Mouse (Mus musculus) urinary bladder, adult 18-20 months (tissue): ENCODE measurements around the gene Med12l.
A peak's percentile ranks its signal among the peaks of the same experiment; 100 is the strongest.
"Not testable (repeated sequence)": the region's sequence is repeated elsewhere in the genome, so short reads cannot be mapped to it uniquely, and the experiment has no call there.

Experiments
- DNase-seq, 2 experiments: peaks; one replicate each; pipeline ENCODE4 v3.0.0; 2022; ENCODE audit warnings: low spot score in 2 of 2, mixed read lengths in 2 of 2

Gene Med12l

DNA sequence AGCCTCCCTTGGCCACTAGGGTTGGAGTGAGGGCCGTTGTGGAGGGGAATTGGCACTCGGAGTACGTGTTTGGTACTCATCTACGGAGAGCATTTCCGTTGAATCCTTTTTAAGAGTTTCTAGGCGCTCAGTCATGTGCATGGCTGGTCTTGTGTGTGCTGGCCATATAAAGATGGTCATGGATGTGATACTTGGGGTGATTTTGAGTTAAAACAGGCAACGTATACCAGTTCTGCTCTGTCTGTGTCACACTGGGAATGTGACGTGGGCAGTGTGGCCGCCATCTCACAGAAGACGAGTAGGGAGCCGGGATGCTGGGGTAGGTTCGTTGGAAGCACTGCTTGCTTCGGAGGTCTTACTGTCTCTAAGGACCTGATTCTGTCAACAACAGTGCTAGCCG lies 17.3 kb downstream of the Med12l start:
- DNase-seq, result no peak

DNA sequence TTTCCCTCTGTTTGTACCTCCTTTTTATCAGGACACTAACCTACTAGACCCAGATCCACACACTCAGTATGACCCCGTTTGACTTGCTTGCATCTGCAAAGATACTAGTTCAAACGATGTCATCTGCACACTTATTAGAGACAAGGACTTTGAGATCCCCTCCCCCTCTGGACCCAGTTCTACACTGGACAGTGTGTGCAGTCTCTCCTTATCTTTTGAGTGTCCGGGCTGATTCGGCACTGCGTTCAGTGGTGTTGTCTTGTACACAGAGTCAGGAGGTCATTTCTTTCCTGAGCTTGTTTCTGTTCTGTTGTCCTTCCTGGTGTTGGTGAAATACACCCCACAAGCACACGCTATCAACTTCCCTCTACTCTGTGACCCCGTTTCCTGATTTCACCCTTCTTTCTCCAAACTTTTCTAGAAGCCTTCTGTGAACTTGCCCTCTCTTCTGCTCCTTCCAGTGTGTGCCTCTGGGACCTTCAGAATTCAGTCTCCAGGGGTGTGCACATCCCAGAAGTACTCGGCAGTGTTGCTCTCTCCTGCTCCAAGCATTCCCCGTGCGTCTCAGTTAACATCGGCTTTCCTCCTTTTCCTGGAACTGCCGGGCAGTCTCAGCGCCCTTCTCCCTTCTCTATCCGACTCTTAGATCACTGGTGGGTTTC lies 19.0 kb downstream of the Med12l start:
- no peak for DNase-seq

DNA sequence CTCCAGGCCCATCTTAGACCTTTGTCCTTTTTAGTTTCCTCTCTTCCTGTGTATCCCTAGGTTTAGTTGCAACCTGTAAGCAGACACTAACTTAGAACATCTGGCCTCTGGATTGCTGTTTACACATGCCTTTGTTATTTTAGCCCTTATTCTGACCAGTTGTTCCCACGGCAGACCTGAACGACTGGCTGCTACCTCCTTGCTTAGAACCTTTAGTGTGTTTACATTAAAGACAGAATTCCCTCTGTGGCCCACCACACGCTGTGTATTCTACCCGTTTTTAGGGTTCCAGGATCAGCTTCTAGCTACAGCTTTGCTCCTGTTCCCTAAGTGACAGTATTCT lies 19.5 kb downstream of the Med12l start:
- no peak for DNase-seq

DNA sequence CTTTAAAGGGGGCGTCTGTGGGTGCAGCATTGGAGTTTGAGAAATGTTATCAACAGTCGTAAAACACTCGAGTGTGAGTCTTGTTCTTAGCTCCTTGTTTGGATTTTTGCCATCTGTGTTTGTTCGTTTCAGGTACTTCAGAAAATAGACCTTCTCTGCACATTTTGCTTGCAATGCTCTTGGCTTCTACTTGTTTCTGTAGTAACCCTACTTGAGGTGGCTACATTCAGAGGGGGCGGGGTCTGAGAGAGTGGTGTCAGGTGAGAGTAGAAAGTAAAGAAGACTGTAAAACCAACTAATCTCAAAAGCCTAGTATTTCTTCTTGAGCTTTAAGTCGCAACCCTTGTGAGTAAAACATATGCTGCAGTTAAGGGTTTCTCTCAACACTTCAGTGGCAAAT lies 23.1 kb downstream of the Med12l start:
- no peak for DNase-seq

DNA sequence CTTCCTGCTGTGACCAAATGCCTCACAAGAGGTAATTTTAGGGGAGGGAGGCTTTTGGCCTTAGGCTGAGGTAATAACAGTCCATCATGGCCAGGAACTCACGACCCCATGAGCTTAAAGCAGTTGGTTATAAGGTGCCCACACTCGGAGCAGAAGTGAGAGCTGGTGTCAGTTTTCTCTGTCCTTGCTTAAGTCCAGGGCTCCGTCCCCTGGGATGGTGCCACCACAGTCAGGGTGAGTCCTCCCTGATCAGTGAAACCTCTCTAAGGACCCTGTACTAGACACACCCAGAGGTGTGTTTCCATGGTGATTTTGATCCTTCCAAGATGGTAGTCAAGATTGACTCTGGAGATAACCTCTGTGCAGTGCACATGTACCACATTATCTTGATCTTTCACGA lies 25.4 kb downstream of the Med12l start:
- DNase-seq, result no peak

DNA sequence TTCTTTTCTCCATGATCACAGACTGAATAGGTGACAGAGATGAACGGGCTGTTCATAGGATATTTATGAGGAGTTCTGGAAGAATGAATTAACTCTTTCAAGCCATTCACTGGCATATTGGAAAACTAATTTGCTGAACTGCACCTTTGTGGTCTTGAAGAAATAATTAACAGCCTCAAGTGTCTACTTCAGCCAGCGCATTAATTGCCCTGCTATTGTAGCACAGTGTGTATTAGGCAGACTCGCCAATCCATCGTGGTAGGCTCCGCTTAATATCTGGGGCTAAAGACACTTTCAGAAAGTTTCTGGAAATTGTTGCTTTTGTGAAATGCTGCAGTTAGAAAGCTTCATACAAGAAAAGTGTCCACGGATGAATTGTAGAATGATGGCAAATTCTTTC lies 35.9 kb downstream of the Med12l start:
- DNase-seq, result no peak

DNA sequence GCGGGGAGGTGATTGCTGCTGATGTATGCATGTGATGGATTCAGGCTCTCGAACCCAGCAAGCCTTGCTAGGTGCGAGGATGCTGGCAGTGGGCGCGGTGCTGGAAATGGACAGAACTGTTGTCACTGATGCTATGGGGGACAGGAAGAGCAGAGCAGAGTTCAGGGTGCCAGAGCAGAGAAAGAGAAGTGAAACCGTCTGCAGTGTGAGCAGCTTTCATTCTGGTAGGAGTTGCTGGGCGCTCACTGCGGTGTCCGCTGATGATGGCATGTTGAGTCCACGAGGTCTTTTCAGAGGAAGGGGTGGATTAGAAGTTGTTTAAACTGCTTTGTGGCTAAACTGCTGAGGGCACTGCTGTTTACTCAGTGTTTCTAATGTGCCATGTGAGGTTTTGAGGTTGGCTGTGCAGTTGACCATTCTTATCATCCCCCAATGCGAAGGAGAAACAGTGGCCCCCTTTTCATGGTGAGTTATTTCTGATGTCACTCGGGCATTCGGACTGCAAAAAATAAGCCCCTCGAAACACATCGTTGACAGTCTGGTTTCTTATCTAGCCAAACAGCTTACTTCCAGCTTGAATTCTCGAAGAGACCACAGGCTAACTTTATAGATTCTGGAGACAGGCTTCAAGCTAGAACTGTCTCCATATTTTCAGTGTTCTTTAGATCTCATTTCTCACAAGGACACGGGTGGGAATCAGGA lies 49.4 kb downstream of the Med12l start:
- no peak for DNase-seq

DNA sequence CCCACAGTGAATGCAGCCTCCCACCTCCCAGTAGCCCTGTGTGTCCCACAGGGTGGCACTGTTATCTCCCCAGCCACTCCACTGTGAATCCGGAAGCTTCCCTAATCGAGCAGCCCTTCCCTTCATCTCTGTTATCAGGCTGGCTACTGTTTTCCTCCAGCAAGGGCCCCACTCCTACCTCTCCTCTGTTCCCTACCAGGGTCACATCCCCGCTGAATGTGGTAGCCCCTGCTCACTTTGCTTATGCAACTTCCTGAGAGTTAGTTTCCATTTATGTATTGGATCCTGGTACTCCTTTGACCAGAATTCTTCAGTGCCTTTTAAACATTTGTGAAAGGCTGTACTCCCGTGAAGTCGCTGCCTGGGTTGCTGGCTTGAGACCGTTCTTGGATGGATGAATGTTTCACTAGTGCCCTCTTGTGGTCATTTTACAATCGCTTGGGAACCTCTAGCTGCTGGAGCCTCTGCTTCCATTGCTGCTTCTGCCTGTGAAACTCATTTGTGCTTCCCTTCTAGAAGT lies 53.5 kb downstream of the Med12l start:
- peak in 1 of 2 experiments; percentile 42 for DNase-seq

DNA sequence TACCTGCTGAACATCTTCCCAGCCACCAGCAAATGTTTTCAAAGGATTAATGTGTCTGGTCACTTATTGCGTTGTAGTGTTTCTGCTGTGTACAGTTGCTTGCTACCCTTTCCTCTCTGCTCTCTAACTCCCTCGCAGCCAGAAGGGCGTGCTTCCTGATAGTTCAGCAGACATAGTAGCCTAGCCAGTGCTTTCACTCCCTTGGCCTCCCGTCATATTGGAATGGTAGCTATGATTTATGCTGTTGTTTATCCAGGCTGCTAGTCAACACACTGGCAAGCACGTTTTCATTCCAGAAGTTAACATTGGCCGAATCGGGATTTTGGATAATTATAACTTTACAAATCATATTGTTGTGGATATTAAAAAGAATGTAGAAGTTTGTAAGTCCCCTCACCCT lies 54.5 kb downstream of the Med12l start:
- DNase-seq, result peak in 1 of 2 experiments; percentile 20

DNA sequence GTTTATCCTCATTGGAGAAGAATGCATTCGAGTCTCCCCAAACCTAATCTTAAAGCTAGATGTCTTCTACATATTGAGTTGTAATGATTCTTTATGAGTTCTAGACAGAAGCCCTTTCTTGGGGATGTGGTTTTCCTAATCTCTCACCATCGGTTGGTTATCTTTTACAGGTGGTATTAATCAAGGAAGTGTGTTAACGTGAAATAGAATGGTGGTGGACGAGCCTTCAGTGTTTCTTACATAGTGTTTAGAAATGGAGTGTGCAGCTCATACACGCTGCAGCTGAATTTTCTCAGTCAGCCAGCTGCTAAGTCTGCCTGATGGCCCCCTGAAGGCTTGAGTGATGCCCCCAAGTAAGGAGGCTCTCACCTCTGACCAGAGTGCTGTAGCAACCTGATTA lies 56.5 kb downstream of the Med12l start:
- DNase-seq, result no peak

DNA sequence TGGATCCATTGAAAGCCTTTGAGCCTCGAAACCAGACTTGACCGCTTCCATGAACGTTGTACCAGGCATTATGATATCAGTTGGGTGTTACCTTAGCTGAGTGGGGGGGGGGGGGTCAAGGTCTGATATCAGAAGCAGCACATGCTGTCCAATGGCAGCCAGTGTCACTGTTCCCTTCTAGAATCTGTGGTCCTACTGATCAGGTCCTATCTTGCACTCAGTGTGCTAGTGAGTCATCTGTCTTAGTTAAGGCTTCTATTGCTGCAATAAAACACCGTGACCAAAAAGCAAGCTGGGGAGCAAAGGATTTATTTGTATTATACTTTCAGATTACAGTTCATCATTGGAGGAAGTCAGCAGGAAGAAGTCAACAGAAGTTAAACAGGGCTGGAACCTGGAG lies 57.8 kb downstream of the Med12l start:
- DNase-seq, result no peak

DNA sequence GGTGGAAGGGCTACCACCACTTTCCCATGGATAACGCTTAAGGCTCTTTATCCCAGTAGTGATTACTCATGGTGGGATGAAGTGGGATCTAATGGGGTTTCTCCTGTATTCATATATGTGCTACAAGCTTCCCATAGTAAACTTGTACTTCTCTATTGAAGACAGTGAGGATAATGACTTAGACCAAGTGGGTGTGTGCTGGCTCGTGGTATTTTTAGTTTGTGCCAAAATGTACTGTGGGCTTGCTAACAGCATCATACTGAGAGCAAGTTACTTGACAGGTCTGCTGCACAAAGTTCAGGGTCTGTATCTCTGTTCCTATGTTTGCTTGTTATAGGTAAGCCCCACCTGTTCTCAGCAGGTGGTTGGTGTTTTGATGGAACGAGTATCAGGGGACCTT lies 60.3 kb downstream of the Med12l start:
- no peak for DNase-seq

DNA sequence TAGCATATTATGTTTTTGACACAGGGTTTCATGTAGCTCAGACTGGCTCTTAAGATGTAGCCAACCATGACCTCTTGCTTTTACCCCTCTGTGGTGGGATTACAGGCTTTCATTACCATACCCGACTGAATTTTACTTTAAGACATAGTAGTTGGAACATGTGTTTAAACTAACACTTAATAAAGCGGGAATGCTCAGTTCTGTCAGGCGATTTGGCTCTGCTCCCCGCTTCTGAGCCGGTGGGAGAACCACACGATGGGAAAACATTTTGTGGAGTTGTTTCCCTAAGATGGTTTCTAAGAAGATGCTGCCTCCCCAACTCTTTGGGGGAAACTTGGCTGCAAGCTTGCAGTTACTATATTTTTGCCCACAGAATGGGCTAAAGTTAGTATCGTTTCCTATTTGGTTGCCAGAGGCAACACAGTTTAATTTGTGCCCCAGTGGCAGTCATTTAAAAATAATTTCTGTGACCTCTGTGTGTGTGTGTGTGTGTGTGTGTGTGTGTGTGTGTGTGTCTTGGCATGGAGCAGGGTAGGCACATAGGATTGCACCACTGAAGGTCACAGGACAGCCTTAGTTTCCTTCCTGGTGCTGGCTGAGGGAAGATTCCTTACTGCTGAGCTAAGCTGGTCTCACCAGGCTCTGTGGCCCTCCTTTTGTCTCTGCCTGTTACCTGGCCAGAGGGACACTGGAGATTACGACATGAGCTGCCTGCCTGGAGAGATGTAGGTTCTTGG lies 61.1 kb downstream of the Med12l start:
- no peak for DNase-seq

DNA sequence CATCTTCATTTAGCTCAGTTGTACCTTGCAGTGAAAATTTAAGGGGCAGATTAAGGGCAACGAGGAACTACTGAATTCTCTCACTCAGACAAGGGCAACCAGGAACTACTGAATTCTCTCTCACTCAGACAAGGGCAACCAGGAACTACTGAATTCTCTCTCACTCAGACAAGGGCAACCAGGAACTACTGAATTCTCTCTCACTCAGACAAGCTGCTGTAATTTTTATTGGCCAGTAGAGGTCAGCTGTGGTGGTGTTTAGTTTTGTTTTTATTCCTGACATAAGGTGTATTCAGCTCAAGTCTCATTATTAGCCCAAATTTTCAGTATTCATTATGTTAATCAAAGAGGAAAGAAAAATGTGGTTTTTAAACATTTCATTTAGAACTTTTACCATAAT lies 63.4 kb downstream of the Med12l start:
- not testable (repeated sequence) for DNase-seq

DNA sequence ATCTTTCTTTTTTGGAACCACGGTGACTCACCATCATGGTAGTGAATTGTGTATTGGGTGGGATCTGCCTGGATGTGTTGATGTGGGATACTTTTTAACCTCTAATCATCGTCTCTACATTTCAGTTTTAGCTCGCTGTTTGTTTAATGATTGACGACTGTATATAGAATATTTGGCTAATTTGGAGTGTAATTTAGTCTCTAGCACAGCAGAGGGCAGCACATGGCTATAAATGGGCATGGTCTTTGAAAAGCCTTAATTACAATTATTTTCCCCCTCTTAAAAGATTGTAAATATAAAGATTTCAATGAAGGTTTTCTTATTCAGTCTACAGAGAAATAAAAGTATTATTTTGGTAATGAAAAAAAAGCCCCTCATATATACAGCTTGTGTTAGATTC lies 71.7 kb downstream of the Med12l start:
- DNase-seq, result no peak

DNA sequence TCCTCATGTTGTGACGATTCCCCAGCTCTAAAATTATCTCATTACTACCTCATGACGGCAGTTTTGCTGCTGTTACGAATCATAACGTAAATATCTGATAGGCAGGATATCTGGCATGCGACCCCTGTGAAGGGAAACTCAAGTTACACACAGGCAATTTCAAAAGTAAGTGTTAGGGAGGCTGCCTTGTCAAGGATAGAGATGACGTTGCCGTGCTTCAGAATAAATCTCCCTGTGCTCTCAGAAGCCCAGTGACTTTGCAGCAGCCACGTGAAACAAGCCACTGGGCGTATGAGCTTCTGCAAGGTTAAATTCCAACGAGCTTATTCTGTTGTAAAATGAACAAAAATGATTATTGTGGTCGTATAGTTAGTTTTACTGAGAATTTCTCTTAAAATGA lies 73.0 kb downstream of the Med12l start:
- DNase-seq, result no peak

DNA sequence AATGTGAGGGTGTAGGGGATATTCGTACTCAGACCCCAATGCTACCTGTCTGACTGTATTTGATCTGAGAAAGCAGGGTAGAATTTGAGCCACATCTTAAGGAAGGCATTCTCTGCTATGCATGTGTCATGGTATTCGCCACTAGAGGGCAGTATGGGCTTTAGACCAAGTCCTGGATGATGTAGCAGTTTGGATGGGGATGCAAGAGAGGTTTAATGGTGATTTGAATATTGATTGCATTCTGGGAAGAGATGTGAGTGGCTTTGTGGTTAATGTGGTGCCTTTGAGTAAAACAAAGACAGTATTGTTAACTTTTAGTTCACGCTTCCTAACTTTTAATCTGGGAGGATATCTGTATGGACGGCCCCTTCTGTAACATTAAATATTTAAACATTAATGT lies 73.7 kb downstream of the Med12l start:
- no peak for DNase-seq

DNA sequence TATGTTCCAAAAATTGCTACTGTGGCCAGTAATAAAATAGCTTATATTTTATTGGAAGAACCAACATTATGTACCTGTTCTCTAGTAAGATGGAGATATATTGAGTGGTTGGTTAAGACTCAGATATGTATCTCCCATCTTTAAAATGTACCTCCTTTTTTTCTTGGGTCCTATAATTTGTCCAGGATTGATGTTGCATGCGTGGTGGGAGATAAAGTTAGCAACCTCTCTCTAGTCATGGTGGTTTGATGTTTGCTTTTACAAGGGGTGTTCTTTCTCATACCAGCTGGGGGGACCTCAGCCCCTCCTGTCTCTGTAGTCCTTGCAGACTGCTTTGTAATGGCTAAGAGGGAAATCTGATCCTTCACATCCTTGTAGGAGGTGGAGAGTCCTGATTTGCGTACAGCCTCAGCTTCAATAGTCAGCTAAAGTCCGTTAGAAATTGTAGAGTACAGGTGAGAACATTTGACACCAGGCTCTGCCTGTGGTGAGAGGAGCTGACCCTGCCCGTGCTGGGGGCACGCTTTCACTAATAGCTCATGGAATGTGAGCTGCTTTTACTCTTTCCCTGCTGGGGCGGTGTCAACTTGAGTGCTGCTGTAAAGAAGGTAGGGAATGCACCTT lies 74.8 kb downstream of the Med12l start:
- DNase-seq, result no peak

DNA sequence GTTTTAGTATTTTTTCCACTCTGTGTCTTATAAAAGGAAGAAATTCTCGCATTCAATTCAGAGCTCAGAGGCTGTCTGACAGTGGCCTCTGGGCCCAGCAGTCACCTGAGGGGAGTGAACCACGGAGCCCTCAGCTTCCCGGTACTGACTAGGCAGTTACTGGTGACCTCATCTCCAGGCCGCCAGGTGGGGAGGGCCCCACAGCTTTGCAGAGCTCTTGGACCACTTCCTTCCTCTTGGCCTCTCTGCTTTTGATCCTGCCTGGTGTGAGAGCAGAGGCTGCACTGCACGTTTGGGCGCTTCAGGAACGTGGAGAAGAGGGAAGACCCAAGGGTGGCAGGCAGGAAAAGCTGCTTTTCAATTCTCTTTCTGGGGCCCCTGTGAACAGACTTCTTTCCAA lies 75.3 kb downstream of the Med12l start:
- no peak for DNase-seq

DNA sequence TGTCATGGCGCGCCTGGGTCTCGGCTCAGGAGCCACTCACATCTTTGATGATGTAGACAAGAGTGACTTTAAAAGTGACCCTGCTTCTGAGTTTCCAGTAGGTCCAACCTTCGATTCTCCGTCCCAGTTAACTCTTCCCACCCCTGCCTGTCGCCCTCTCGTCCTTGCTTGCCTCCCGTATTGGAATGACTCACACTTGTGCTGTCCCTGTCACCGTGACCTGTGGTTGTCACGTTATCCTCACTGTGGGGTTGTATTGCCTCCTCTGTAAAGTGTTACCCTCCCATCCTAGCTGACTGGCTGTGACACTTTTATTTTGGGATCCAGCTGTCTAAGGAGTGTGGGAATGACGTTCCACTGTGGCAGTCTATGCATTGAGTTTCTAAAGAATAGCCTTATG lies 87.1 kb downstream of the Med12l start:
- DNase-seq, result no peak

DNA sequence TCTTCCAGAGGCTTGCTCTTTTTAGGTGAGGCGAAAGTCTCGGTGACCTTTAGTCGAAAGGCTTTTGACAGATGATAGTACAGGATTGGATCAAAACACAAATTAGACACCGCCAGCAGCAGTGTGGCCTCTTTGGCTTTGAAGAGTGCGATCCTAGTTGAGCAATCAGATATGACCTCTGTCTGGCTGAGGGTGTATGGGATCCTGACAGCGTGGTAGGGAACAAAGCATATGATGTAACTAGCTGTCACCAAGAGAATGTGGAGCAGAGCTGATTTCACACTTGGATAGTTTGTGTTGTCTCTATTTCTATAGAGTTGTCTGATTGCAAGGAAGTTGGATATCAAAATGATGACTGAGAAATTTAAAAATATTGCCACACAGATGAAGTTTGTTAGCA lies 91.8 kb downstream of the Med12l start:
- DNase-seq, result no peak

DNA sequence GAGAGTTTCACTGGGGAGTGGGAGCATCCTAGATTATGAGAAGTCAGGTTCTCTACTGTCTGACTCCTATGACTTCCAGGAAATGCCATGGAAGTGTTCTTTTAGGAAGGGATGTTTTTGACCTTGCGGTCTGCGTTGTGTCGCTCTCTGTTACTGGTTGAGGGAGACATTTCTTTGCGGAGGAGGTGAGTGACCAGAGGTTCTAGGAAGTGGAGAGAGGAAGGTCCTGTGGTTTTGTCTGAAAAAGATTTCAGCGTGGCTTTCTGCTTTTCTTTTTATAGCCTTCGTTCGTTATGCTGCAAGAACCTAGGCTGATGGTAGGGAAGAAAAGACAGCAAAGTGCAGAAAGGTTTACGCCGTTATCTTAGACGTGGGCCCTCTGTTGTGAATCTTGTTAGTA lies 92.9 kb downstream of the Med12l start:
- no peak for DNase-seq
